Mouse (Mus musculus): Measurements from ENCODE around the gene Mob1b.

GRCm38 (mm10) chr5:88785059-88785458, 64.4 kb downstream of the Mob1b start:
- TF ChIP-seq CTCF (IDR thresholded peaks at IDR 0.05; ENCODE audit: low read depth) (no peak), EP300 (IDR thresholded peaks at IDR 0.05; ENCODE audit: low read depth) (no peak)
